Mouse (Mus musculus) neural tube, embryonic 11.5 days (tissue): ENCODE results near the gene Foxred1. TPM values are rescaled to one million over a fixed set of nuclear protein-coding genes. Genes with fewer than 3 reads are reported as not detected.

ENCODE experiments used
- polyA plus RNA-seq: library from polyadenylated mRNA; unstranded; fragments of >200 nt; fragmentation: Nextera tagmentation; extraction: Ambion mirVana; gene quantifications from 2 replicates; pipeline ENCODE4 v1.2.1, GENCODE M21; 2014

Foxred1 gene
- polyA plus RNA-seq, 1 experiment from 2014 or later = 35.6 TPM

Other genes with a start within 250 kb of the Foxred1 start
- 12.3 and 16.1 TPM in 2 replicates for gene St3gal4, start 91.8 kb downstream of the Foxred1 start, polyA plus RNA-seq
- gene Dcps, start 35.0 kb downstream of the Foxred1 start, polyA plus RNA-seq = 88.7 and 92.0 TPM in 2 replicates
- gene Srpr, start 10.9 kb downstream of the Foxred1 start, polyA plus RNA-seq = 102 and 105 TPM in 2 replicates
- gene Tirap, start 10.8 kb downstream of the Foxred1 start, polyA plus RNA-seq = 15.1 and 16.6 TPM in 2 replicates
- gene Fam118b, start 56.8 kb upstream of the Foxred1 start, polyA plus RNA-seq = 74.9 and 78.6 TPM in 2 replicates
- 29.4 and 32.4 TPM in 2 replicates for gene Rpusd4, start 56.8 kb upstream of the Foxred1 start, polyA plus RNA-seq
- 8.5 and 11.5 TPM in 2 replicates for gene Cdon, start 210.1 kb upstream of the Foxred1 start, polyA plus RNA-seq